Mouse (Mus musculus) heart, postnatal 14 days (tissue): ENCODE data around the gene Tvp23b. TPM values are rescaled to one million over a fixed set of nuclear protein-coding genes. Genes with fewer than 3 reads are reported as not detected.

Source experiments
- DNase-seq, 2 experiments: peaks; one replicate each; pipeline ENCODE4 v3.0.0; 2021 to 2022
- intact Hi-C: fragments of 180-260 bp; cut with DNase I; formaldehyde crosslinking; loops from one replicate; pipeline ENCODE4 v1.15.1; 2025
- long read RNA-seq, 2 experiments: library from polyadenylated mRNA; stranded (forward); transcript quantifications; one replicate each; pipeline ENCODE4 v2.0.0; 2021
- total RNA-seq, 2 experiments: library from RNA; stranded (reverse); gene quantifications; 2 replicates each; pipeline ENCODE4 v1.2.3; 2021

Tvp23b gene
- total RNA-seq, result 10 to 100 TPM; 18.5 to 19.2 TPM
- long read RNA-seq, experiment 1, transcript Tvp23b-201 (7 exons, 1,784 nt), result major isoform, 66 of 70 reads
- long read RNA-seq, experiment 1, partial matches to known transcripts, result 0 of 70 reads
- long read RNA-seq, experiment 1, other reads (novel, unspliced or antisense), result 4 of 70 reads
- long read RNA-seq, experiment 2, transcript Tvp23b-201 (7 exons, 1,784 nt), result major isoform, 43 of 48 reads
- long read RNA-seq, experiment 2, partial matches to known transcripts, result 2 of 48 reads
- long read RNA-seq, experiment 2, other reads (novel, unspliced or antisense), result 3 of 48 reads

DNA sequence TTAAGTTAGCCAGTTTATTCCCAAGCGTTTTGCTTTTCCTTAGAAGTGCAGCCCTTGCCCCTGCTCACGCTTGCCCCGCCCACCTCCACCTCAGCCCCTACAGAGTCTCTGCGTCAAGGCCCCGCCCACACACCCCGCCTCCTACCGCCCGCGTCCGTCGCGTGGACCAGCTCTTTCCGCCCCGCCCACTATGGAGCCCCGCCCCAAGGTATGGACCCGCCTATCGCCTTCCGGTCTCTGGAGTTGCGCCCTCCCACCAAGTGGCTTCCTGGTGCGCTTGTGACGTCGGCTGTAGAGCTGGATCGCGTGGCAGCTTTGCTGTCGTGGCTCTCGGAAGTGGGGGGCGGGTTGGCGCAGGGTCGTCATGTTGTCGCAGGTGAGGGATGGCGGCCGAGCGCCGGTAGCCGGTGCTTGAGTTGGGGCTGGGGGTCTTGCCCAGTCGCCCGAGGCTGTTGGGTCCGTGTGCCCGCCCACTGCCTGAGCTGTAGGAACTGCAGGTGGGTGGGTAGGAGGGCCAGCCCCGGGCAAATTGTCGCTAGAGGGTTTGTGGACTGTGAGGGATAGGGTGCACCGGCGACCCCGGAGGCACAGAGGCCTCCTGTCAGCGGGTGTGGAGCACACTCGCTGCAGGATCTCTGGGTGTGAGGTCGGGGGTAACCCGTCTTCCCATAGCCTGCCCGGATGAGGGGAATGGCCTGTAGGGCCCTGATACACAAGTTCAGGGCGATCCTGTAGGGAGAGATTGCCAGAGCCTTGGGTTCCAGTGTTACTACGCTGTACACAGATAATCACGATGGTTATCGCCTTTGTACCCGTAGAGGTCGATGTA, at the start of gene Tvp23b:
Tvp23b (plus strand) TSS at position 236 of the 829 bp plus-strand sequence.
- peak; percentile 98 to 99 for DNase-seq
- intact Hi-C loops, result no loop called here

GRCm38 (mm10) chr11:62830387-62830786, 48.9 kb upstream of the Tvp23b start:
- intact Hi-C loops, result no loop called here
- DNase-seq, result no peak

GRCm38 (mm10) chr11:62831906-62832305, 47.3 kb upstream of the Tvp23b start:
- intact Hi-C loops, result no loop called here
- no peak for DNase-seq

DNA sequence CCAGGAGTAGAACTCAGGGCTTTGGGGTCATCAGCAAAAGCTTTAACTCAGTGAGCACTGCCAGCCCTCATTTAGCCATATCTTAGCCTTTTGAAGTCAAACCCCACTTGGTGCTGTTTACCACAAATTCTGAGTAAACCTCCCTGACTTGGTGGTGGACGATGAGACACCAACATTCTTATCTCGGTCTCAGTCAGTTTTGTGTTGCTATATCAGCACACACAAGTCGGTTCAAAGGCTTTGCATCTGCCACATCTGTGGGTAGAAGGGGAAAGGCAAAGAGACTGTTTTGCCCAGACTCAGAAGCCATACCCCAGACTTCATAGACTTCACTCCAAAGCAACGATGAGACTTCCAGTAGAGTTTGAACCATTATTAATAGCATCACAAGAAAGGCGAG, 34.7 kb upstream of the Tvp23b start:
- intact Hi-C loops, result no loop called here
- DNase-seq, result no peak

- intact Hi-C loops, result loop anchor here (2.0 kb wide), 1 partner anchor 25 kb away; the partner anchor contains the start of gene Trim16
- no peak for DNase-seq
These were observed 33.5 kb upstream of the Tvp23b start for GRCm38 (mm10) chr11:62845730-62846129.

DNA sequence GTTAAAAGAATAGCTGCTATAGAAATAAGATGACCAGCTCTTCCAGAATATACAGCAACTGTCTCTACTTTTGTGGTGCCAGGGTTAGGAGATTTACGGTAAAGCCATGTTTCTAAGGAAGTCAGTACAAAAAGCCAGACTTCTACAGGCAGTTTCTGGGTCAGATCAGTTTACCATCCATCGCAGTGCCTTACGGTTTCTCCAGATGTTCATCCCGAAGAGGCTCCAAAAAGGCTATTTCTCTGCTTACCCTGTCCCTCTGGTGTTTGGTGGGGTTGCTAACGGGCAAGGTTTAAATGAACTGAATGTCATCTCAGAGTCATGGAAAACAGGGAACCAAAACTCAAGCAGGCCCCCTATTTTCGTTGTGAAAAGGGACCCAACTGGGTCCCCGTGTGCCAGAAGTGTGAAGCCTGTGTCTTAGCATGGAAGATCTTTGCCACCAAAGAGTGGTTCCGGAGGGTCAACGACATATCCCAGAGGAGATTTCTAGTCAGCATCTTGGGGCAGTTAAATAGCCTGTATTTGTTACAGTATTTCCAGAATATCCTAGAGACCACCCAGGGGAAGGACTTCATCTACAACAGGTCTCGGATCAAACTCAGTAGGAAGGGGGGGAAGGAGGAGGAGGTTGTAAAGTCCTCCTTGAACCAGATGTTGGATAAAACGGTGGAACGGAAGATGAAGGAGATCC, 32.1 kb upstream of the Tvp23b start, which contains the start of gene Fbxw10:
Fbxw10 (plus strand) TSS at position 109 of the 694 bp plus-strand sequence.
- peak in 1 of 2 experiments; percentile 20 for DNase-seq
- intact Hi-C loops, result loop anchor here (2.0 kb wide), 1 partner anchor 26 kb away; the partner anchor contains the start of gene Trim16

- intact Hi-C loops, result loop anchor here (2.0 kb wide), 1 partner anchor 27 kb away; the partner anchor contains the start of gene Trim16
- DNase-seq, result peak in 1 of 2 experiments; percentile 9
These were observed 31.5 kb upstream of the Tvp23b start for GRCm38 (mm10) chr11:62847655-62848191.

- intact Hi-C loops, result no loop called here
- no peak for DNase-seq
These were observed 31.0 kb upstream of the Tvp23b start for GRCm38 (mm10) chr11:62848301-62848700.

DNA sequence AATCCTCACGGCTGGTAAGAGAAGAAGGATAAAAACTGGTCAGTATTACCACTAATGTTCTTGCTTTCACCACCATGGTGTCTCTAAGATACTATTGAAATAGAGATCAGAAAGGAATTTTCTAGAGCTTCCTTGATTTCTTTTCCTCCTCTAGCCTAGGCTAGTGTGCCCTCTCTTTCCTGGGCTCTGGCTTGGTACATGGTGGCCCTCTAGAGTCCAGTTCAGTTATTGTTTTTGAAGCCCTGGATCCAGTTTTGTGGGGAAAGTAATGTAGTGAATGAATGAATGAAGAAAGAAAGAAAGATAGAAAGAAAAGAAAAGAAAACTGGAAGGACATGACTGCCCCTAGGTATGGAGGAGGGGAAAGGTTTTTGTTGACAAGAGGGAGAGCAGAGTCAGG, 28.1 kb upstream of the Tvp23b start:
- DNase-seq, result peak in 1 of 2 experiments; percentile 26
- intact Hi-C loops, result loop anchor here (2.0 to 5.0 kb wide), 2 partner anchors 39 to 94 kb away; no protein-coding TSS in a partner anchor

- intact Hi-C loops, result loop anchor here (5.0 kb wide), 1 partner anchor 41 kb away; no protein-coding TSS in a partner anchor
- no peak for DNase-seq
These were observed 25.9 kb upstream of the Tvp23b start for GRCm38 (mm10) chr11:62853334-62853733.

- intact Hi-C loops, result no loop called here
- DNase-seq, result no peak
These were observed 13.7 kb upstream of the Tvp23b start for GRCm38 (mm10) chr11:62865562-62865961.

DNA sequence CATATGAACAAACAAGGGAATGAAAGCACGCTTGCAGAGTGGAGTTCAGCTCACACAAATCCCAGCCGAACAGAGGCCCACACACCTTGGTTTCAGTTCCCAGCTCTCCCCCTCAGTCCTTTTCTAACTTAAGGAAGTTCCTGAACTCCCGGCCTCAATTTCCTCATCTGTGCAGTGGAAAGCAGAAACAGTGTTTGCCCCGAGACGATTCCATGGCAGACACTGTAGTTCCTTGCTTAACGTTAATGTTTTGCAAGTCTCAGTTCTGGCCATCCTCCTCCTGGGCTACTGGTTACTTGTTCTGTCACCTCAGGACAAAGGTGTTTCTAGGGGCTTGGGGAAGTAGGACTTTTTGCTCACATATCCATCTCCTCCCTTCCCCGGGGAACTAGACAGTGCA, 12.6 kb upstream of the Tvp23b start:
- intact Hi-C loops, result no loop called here
- no peak for DNase-seq

DNA sequence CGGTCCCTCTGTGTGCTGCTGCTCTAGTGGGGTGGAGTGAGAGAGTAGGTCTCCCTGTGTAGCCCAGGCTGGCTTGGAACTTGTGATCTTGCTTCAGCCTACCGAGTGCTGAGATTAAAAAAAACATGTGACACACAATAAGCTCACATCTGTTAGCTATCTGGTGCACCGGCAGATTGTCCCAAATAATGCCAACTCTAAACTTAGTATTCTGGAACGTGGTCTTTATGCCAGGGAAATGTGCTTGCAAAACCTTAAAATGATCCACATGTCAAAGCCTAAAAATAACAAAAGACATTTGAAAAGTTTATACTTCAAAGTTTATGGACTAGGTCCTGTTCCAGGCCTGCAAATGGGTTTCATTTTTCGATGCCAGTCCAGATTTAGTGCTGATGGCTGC, 10.1 kb upstream of the Tvp23b start:
- DNase-seq, result no peak
- intact Hi-C loops, result no loop called here

- intact Hi-C loops, result no loop called here
- no peak for DNase-seq
These were observed 9.4 kb upstream of the Tvp23b start for GRCm38 (mm10) chr11:62869715-62870371.

DNA sequence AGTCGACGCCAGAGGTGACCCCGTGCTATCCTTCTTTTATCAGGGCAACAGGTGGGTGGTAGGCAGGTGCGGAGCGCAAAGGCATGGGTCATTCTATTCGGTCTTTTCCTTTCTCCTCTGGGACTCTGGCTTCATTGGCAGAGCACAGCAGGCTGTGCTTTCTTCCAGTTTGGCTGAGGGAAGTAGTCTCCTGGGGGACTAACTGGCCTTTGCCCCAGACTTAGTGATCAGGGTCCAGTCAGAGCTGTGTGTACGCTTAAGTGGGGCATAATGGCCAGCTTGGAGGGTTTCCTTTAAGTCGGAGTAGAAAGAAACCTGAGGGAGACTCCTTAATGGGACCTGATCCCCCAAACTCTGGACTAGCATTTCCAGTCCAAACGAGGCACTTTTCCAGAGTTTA, 5.8 kb upstream of the Tvp23b start:
- intact Hi-C loops, result no loop called here

DNA sequence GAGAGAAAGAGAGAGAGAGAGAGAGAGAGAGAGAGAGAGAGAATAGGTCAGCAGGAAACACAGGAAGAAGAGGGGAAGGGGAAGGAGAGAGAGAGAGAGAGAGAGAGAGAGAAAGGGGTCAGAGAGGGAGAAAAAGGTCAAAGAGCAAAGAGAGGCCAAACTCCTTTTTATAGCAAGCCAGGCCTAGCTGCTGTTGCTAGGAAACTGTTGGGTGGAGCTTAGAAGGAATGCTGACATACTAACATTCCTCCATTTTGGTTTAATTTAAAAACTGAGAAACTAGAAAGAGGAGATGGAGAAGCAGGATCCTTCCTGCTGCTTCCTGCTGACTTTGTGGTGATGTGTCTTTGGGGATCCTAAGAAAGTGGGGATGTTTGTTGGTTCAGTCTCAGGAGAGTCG, 3.6 kb upstream of the Tvp23b start:
- intact Hi-C loops, result no loop called here
- no peak for DNase-seq

More for the DNA sequence above, 5.8 kb upstream of the Tvp23b start:
- DNase-seq, result no peak

- DNase-seq, result no peak
- intact Hi-C loops, result no loop called here
These were observed 2.8 kb upstream of the Tvp23b start for GRCm38 (mm10) chr11:62876445-62876844.

DNA sequence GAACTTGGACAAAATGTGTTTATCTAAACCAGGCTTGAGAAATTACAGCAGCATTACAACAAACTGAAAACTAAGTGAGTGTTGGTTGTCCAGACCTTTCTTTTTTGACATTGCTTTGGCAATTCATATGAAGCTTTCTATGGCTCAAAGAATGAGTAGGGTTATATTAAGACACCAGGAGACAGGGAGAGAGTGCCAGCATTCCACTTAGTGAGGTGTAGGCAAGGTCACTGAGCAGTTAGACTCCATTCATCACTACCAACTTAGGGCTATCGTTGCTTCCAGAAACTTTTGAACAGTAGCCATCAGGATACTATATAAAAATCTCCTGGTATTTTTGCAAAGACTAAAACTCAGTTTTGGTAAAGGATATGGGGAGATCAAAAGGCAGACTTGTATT, 1.9 kb upstream of the Tvp23b start:
- DNase-seq, result peak in 1 of 2 experiments; percentile 18
- intact Hi-C loops, result no loop called here

- intact Hi-C loops, result no loop called here
- no peak for DNase-seq
These were observed 527 bp upstream of the Tvp23b start for GRCm38 (mm10) chr11:62878728-62879127.

DNA sequence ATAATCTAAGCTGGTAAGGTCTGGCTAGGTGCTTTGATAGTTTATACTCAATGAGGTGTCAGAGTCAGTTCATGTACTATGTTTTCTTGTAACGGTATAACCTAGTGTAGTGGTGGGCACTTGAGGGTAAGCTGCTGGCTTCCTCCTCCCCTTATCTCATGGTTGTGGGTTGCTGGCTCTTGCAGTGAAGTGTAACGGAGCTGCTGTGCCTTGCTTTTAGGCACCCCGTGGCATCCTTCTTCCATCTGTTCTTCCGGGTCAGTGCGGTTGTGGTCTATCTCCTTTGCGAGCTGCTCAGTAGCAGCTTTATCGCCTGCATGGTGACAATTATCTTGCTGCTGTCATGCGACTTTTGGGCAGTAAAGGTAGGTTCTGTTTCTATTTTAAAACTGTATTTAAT, 4.2 kb downstream of the Tvp23b start:
- intact Hi-C loops, result no loop called here
- no peak for DNase-seq
